Mouse (Mus musculus) neural tube, embryonic 11.5 days (tissue): ENCODE data around the gene Trim30d. TPM values are rescaled to one million over a fixed set of nuclear protein-coding genes. Genes with fewer than 3 reads are reported as not detected.

Experiments
- polyA plus RNA-seq: library from polyadenylated mRNA; unstranded; fragments of >200 nt; fragmentation: Nextera tagmentation; extraction: Ambion mirVana; gene quantifications from 2 replicates; pipeline ENCODE4 v1.2.1, GENCODE M21; 2014

The Trim30d gene
- polyA plus RNA-seq, 1 experiment from 2014 or later = 0.38 TPM

Other genes with a start within 250 kb of the Trim30d start
- 0.07 TPM in 2 replicates for gene Trim5, start 219.8 kb downstream of the Trim30d start, polyA plus RNA-seq
- gene Trim12a, start 192.4 kb downstream of the Trim30d start, polyA plus RNA-seq = 2.2 TPM in 2 replicates
- gene Trim34b, start 178.4 kb downstream of the Trim30d start, polyA plus RNA-seq = not detected in 2 replicates
- 0.45 and 0.62 TPM in 2 replicates for gene Trim12c, start 154.5 kb downstream of the Trim30d start, polyA plus RNA-seq
- gene Trim30b, start 138.0 kb downstream of the Trim30d start, polyA plus RNA-seq = not detected in 2 replicates
- not detected in 2 replicates for gene Trim30c, start 107.0 kb downstream of the Trim30d start, polyA plus RNA-seq
- gene Trim30a, start 42.7 kb downstream of the Trim30d start, polyA plus RNA-seq = 0.95 and 1.1 TPM in 2 replicates
- gene Olfr651, start 42.3 kb upstream of the Trim30d start, polyA plus RNA-seq = not detected in 2 replicates
- gene Olfr652, start 53.1 kb upstream of the Trim30d start, polyA plus RNA-seq = not detected in 2 replicates
- gene Olfr653, start 69.5 kb upstream of the Trim30d start, polyA plus RNA-seq = not detected in 2 replicates
- gene Olfr654, start 79.2 kb upstream of the Trim30d start, polyA plus RNA-seq = not detected in 2 replicates
- not detected in 2 replicates for gene Olfr655, start 93.9 kb upstream of the Trim30d start, polyA plus RNA-seq
- not detected in 2 replicates for gene Olfr656, start 106.1 kb upstream of the Trim30d start, polyA plus RNA-seq
- gene Olfr657, start 116.9 kb upstream of the Trim30d start, polyA plus RNA-seq = not detected in 2 replicates
- 0.08 TPM in 1 of 2 replicates, not detected in the other for gene Olfr658, start 139.5 kb upstream of the Trim30d start, polyA plus RNA-seq
- not detected in 2 replicates for gene Olfr659, start 158.9 kb upstream of the Trim30d start, polyA plus RNA-seq
- gene Olfr661, start 178.7 kb upstream of the Trim30d start, polyA plus RNA-seq = not detected in 2 replicates